Mouse (Mus musculus) mouse embryonic stem cell (cell line): ENCODE measurements around the gene Rspry1.

Source experiments
- in situ Hi-C, 2 experiments: fragments of 300-500 bp; cut with MboI; formaldehyde crosslinking; loops; 1 replicate in 1 of 2; 3 replicates in 1 of 2; pipeline ENCODE4 v1.14.3; 2019 to 2020; ENCODE audit warnings: low sequenced_read_pairs in 2 of 2, low pct_unique_long_range_greater_than_20kb in 1 of 2, mixed read lengths in 1 of 2; ENCODE audit not compliant: unreplicated experiment in 1 of 2

Rspry1 gene

DNA sequence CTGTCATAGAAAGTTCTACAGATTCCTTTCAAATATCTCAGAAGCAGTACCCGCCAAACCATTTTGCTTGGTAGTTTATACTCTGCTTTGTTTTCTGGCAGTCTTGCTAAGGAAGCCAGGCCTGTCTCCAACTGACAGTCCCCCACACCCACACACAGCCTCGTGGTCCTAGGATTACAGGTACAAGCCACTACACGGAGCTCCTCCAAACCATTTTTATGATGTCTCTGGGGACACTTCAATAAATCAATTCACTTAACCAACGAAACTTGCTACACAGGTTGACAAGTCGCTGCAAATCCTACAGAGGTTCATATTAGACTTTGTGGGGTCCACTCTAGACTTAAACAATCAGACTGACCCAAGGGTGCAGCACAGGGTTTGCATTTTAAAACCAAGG lies 1.3 kb upstream of the Rspry1 start:
- in situ Hi-C loops = no loop called here

DNA sequence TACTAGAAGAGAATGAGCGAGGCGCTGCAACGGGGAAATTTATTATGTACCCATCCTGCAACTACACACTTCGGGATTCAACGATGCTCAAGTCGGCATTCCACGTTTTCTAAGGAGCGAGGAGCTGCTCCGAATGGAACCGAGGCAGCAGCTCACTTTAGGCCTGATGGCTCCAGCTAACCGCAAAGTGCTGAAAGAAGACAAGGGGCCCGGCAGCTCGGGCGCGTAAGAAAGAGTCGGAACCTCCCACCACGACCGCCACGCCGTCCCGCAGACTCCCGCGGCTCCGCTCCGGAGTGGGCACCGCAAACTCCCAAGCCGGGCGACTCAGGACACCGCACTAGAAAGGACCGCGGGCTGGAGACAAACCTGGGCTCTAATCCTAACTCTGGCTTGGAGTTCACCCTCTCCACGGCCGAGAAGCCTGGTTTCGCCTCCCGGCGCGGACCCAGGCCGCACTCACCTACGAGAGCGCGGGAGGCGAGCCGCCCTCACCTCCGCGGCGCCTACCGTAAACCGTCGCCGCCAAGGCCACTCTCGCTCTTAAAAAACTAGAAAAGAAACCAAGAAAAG lies 617 bp upstream of the Rspry1 start:
- in situ Hi-C loops = no loop called here

- in situ Hi-C loops = no loop called here
Observed at GRCm38 (mm10) chr8:94602471-94603131, 864 bp downstream of the Rspry1 start.

- in situ Hi-C loops = no loop called here
Observed at GRCm38 (mm10) chr8:94604030-94604429, 2.3 kb downstream of the Rspry1 start.

- in situ Hi-C loops = no loop called here
Observed at GRCm38 (mm10) chr8:94607064-94607463, 5.3 kb downstream of the Rspry1 start.

DNA sequence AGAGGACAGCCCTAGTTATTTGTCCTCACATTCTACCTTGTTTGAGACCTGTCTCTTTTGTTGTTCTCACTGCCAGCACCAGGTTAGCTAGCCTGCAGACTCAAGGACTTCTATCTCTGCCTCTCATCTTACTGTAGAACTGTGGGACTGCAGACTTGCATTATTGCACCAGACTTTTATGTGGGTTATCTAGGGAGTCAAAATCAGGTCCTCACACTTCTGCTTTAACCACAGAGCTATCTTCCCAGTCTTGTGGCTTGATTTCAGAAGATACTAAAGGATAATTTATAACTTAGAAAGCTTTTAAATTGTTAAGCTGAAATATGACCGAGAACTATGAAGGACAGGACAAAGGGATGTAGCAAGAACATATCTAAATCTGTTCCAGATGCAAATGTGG lies 23.1 kb downstream of the Rspry1 start:
- in situ Hi-C loops = no loop called here

DNA sequence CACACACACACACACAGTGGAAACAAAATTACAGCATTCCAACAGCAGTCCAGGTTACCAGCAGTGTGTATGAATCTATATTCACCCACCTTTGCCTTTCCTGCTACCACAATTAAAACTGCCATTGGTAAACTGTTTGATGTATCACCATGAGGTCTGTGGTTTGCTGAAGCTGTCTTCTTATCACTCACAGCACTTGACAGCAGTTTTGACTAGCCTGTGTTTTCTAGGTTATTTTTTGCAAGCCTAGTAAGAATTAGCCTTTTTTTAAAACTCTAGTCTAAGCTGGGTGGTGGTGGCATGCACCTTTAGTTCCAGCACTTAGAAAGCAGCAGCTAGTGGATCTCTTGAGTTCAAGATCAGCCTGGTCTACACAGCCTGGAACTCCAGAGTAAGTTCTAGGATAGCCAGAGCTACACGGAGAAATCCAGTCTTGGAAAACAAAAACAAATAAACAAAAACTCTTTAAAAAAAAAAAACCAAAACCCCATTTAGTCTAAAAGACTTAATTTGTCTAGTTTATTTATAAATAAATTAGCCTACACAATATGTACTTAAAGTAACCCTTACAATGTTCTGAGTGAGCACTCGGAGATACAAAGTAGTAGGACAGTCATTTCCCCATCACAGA lies 31.9 kb downstream of the Rspry1 start:
- in situ Hi-C loops = no loop called here

- in situ Hi-C loops = no loop called here
Observed at GRCm38 (mm10) chr8:94634211-94634610, 32.5 kb downstream of the Rspry1 start.

GRCm38 (mm10) chr8:94641183-94641582 lies 39.4 kb downstream of the Rspry1 start:
- in situ Hi-C loops = no loop called here

DNA sequence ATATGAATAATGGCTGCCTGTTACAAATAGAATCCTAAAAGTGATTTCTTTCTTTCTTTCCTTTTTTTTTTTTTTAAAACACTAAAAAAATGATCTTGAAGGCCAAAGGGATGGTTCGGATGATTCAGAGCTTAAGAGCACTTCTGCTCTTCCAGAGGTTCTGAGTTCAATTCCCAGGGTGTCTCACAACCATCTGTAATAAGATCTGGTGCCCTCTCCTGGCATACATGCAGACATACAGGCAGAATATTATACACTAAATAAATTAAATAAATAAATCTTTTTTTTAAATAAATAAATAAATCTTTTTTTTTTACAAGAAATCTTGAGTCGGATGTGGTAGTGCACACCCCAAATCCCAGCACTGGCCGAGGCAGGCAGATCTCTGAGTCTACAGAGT lies 40.2 kb downstream of the Rspry1 start:
- in situ Hi-C loops = no loop called here

- in situ Hi-C loops = no loop called here
Observed at GRCm38 (mm10) chr8:94645202-94645601, 43.5 kb downstream of the Rspry1 start.

- in situ Hi-C loops = no loop called here
Observed at GRCm38 (mm10) chr8:94646165-94646564, 44.4 kb downstream of the Rspry1 start.

DNA sequence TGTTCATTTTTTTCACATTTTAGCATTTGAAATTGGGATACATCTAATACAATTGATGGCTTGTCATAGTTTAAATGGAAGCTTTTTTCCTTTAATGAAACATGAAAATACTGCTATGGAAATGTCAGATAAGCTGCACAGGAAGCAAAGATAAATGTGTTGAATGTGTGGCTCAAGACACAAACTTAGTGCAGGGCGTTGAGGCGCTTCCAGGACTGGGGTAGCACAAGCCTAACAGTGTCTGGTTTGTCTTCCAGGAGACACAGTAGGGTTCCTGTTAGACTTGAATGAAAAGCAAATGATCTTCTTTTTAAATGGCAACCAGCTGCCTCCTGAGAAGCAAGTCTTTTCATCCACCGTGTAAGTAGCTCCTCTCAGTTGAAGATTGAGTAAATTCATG lies 47.8 kb downstream of the Rspry1 start:
- in situ Hi-C loops = no loop called here

DNA sequence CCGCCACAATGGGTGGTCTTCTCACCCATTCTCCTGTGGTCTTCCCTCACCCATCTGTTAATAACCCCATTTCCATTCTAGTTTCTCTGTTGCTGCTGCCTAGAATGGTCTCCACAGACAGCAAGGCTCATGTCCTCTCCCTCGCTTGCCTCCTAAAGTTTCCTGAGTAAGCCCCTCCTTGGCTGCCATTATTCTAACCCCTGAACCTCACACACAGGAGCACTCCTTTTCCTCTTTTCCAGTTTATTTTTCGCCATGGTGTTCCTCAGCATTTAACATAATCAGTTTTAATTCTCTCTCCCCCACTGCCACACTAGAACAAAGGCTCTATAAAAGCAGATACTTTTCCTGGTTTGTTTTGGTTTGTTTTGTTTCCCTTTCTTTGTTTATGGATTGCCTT lies 51.2 kb downstream of the Rspry1 start:
- in situ Hi-C loops = no loop called here

- in situ Hi-C loops = no loop called here
Observed at GRCm38 (mm10) chr8:94654994-94655393, 53.3 kb downstream of the Rspry1 start.

DNA sequence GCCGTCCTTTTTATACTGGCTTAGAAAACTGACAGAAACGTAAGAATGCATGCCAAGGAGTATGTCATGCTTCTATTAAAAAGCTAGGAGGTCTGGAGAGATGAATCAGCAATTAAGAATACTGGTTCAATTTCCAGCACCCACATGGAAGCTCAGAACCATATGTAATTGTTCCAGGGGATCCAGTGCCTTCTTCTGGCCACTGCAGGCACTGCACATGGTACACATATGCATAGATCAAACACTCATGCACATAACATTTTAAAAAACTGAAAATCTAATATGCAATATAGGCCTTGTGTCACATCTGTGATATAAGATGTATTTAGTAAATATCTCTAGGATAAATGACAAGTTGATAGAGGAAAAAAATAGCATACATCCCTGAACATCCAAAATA lies 56.3 kb downstream of the Rspry1 start:
- in situ Hi-C loops = no loop called here

DNA sequence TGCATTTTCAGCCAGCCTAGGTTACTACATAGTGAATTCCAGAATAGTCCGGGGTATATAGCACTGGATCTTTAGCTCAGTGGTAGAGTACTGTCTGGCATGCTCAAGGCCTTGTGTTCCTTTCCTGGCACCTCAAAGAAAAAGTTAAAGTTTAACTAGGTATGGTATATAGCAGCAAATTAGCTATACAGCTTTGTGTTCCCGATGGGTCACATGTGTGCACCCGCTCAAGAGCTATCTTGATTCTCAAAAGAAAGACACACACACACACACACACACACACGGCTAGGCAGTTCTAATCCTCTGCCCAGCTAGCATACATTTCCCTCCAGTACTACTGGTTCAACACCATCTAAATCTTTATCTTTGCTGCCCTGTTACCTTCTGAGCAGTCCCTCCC lies 58.7 kb downstream of the Rspry1 start:
- in situ Hi-C loops = no loop called here

DNA sequence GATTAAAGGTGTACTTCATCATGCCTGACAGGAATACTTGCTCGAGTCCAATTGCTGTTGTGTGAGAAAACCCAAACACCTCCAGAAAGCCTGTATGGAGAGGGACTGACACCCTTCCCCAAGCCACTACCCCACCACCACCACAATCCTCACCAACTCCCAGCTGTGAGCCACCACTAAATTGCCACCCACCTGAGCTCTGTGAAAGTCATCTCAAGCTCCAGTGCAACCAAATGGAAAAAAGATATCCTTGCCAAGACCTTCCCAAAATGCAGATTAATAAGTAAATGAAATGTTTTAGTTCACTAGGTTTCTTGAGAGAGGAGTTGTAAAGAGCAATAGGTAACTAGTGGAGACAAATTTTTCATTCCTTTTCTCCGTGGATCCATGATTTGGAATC lies 63.0 kb downstream of the Rspry1 start:
- in situ Hi-C loops = no loop called here

- in situ Hi-C loops = no loop called here
Observed at GRCm38 (mm10) chr8:94666456-94667308, 64.9 kb downstream of the Rspry1 start, which contains the start of gene Arl2bp. TSS of gene Arl2bp (plus strand) at chr8:94666600.
